Mouse (Mus musculus): ENCODE results near the gene Rnf220.
A peak's percentile ranks its signal among the peaks of the same experiment; 100 is the strongest.

The Rnf220 gene

GRCm38 (mm10) chr4:117489566-117489965, 7.3 kb downstream of the Rnf220 start:
- no peak for DNase-seq (ENCODE audit: extremely low read depth, low read depth)

- no peak for DNase-seq (ENCODE audit: extremely low read depth, low read depth)
These were observed 9.4 kb downstream of the Rnf220 start for GRCm38 (mm10) chr4:117487471-117487870.

- DNase-seq (ENCODE audit: extremely low read depth, low read depth): no peak
These were observed 10.7 kb downstream of the Rnf220 start for GRCm38 (mm10) chr4:117486188-117486587.

- DNase-seq (ENCODE audit: extremely low read depth, low read depth): no peak
These were observed 11.6 kb downstream of the Rnf220 start for GRCm38 (mm10) chr4:117485045-117485780.

- DNase-seq (ENCODE audit: extremely low read depth, low read depth): no peak
These were observed 12.4 kb downstream of the Rnf220 start for GRCm38 (mm10) chr4:117484256-117485044.

GRCm38 (mm10) chr4:117483931-117484255, 13.0 kb downstream of the Rnf220 start:
- no peak for DNase-seq (ENCODE audit: extremely low read depth, low read depth)

- DNase-seq (ENCODE audit: extremely low read depth, low read depth): no peak
These were observed 14.7 kb downstream of the Rnf220 start for GRCm38 (mm10) chr4:117482103-117482502.

- DNase-seq (ENCODE audit: extremely low read depth, low read depth): no peak
These were observed 16.0 kb downstream of the Rnf220 start for GRCm38 (mm10) chr4:117480611-117481445.

- DNase-seq (ENCODE audit: extremely low read depth, low read depth): no peak
These were observed 16.9 kb downstream of the Rnf220 start for GRCm38 (mm10) chr4:117479951-117480350.

GRCm38 (mm10) chr4:117478101-117478673, 18.7 kb downstream of the Rnf220 start:
- peak; percentile 92 for DNase-seq (ENCODE audit: extremely low read depth, low read depth)

- peak; percentile 49 for DNase-seq (ENCODE audit: extremely low read depth, low read depth)
These were observed 19.5 kb downstream of the Rnf220 start for GRCm38 (mm10) chr4:117477401-117477800.

GRCm38 (mm10) chr4:117476777-117477176, 20.1 kb downstream of the Rnf220 start:
- DNase-seq (ENCODE audit: extremely low read depth, low read depth): no peak

GRCm38 (mm10) chr4:117476355-117476754, 20.5 kb downstream of the Rnf220 start:
- peak; percentile 79 for DNase-seq (ENCODE audit: extremely low read depth, low read depth)

- DNase-seq (ENCODE audit: extremely low read depth, low read depth): peak; percentile 41
These were observed 22.9 kb downstream of the Rnf220 start for GRCm38 (mm10) chr4:117473985-117474354.

GRCm38 (mm10) chr4:117473291-117473984, 23.4 kb downstream of the Rnf220 start:
- DNase-seq (ENCODE audit: extremely low read depth, low read depth): peak; percentile 79

GRCm38 (mm10) chr4:117469471-117469870, 27.4 kb downstream of the Rnf220 start:
- no peak for DNase-seq (ENCODE audit: extremely low read depth, low read depth)

GRCm38 (mm10) chr4:117467936-117468335, 28.9 kb downstream of the Rnf220 start:
- DNase-seq (ENCODE audit: extremely low read depth, low read depth): no peak

GRCm38 (mm10) chr4:117449151-117449550, 47.7 kb downstream of the Rnf220 start:
- DNase-seq (ENCODE audit: extremely low read depth, low read depth): no peak

- no peak for DNase-seq (ENCODE audit: extremely low read depth, low read depth)
These were observed 48.9 kb downstream of the Rnf220 start for GRCm38 (mm10) chr4:117447926-117448325.

GRCm38 (mm10) chr4:117445516-117446207, 51.2 kb downstream of the Rnf220 start:
- DNase-seq (ENCODE audit: extremely low read depth, low read depth): no peak

Measured in MEL-GATA-1-ER (cell line).